Mouse (Mus musculus): Measurements from ENCODE around the gene Kif5a. TPM values are rescaled to one million over a fixed set of nuclear protein-coding genes. Genes with fewer than 3 reads are reported as not detected.

Gene Kif5a
- polyA plus RNA-seq, 1 experiment: 0.29 TPM

GRCm38 (mm10) chr10:127286730-127287129, 23.6 kb upstream of the Kif5a start:
- peak overlapping the region; percentile 52 for H3ac ChIP-seq (ENCODE audit: control insufficient read depth, insufficient read length, low read depth)
- no peak overlapping the region for H3K4me3 ChIP-seq (ENCODE audit: insufficient read depth, poor library complexity, severe bottlenecking)
- TF ChIP-seq CTCF (IDR thresholded peaks at IDR 0.05; ENCODE audit: control insufficient read depth, insufficient read depth, insufficient read length): no peak
- peaks cover 31% of the 10 kb centered on the region for H3K79me3 ChIP-seq (ENCODE audit: low read depth)
- no peaks in the 10 kb centered on the region for H3K27me3 ChIP-seq (ENCODE audit: control insufficient read depth, insufficient read depth, insufficient read length)
- peaks cover 40% of the 10 kb centered on the region for H3K79me2 ChIP-seq (ENCODE audit: control insufficient read depth, insufficient read depth)
- peaks cover 42% of the 10 kb centered on the region for H3K36me3 ChIP-seq (ENCODE audit: control insufficient read depth, insufficient read depth)

- Histone ChIP-seq H3K4me3 (ENCODE audit: insufficient read depth, poor library complexity, severe bottlenecking) (no peak overlapping the region), H3K79me3 (ENCODE audit: low read depth) (peaks cover 25% of the 10 kb centered on the region)
Measured at GRCm38 (mm10) chr10:127286194-127286593, 23.0 kb upstream of the Kif5a start.

GRCm38 (mm10) chr10:127285644-127286043, 22.5 kb upstream of the Kif5a start:
- H3ac ChIP-seq (ENCODE audit: control insufficient read depth, insufficient read length, low read depth): no peak overlapping the region
- peaks cover 30% of the 10 kb centered on the region for H3K79me2 ChIP-seq (ENCODE audit: control insufficient read depth, insufficient read depth)
- no peak overlapping the region for H3K4me3 ChIP-seq (ENCODE audit: insufficient read depth, poor library complexity, severe bottlenecking)
- TF ChIP-seq MYOG (IDR thresholded peaks at IDR 0.05; ENCODE audit: control insufficient read depth, extremely low read depth, insufficient read length) (no peak), MYOD1 (IDR thresholded peaks at IDR 0.05; ENCODE audit: control insufficient read depth, insufficient read length, low read depth) (no peak), FOSL1 (IDR thresholded peaks at IDR 0.05; ENCODE audit: insufficient read depth, low read length, poor library complexity, severe bottlenecking) (no peak), MAX (IDR thresholded peaks at IDR 0.05) (no peak), CTCF (IDR thresholded peaks at IDR 0.05; ENCODE audit: control insufficient read depth, insufficient read depth, insufficient read length) (no peak), USF1 (IDR thresholded peaks at IDR 0.05; ENCODE audit: low read depth) (no peak), CEBPB (IDR thresholded peaks at IDR 0.05; ENCODE audit: low read depth) (no peak)
- no peaks in the 10 kb centered on the region for H3K27me3 ChIP-seq (ENCODE audit: control insufficient read depth, insufficient read depth, insufficient read length)
- peaks cover 52% of the 10 kb centered on the region for H3K36me3 ChIP-seq (ENCODE audit: control insufficient read depth, insufficient read depth)
- peaks cover 22% of the 10 kb centered on the region for H3K79me3 ChIP-seq (ENCODE audit: low read depth)

More at GRCm38 (mm10) chr10:127286194-127286593, 23.0 kb upstream of the Kif5a start:
- peaks cover 34% of the 10 kb centered on the region for H3K79me2 ChIP-seq (ENCODE audit: control insufficient read depth, insufficient read depth)
- TF ChIP-seq FOSL1 (IDR thresholded peaks at IDR 0.05; ENCODE audit: insufficient read depth, low read length, poor library complexity, severe bottlenecking) (no peak), MYOG (IDR thresholded peaks at IDR 0.05; ENCODE audit: control insufficient read depth, extremely low read depth, insufficient read length) (no peak), CTCF (IDR thresholded peaks at IDR 0.05; ENCODE audit: control insufficient read depth, insufficient read depth, insufficient read length) (no peak), CEBPB (IDR thresholded peaks at IDR 0.05; ENCODE audit: low read depth) (no peak), MAX (IDR thresholded peaks at IDR 0.05) (no peak), USF1 (IDR thresholded peaks at IDR 0.05; ENCODE audit: low read depth) (no peak), MYOD1 (IDR thresholded peaks at IDR 0.05; ENCODE audit: control insufficient read depth, insufficient read length, low read depth) (no peak)
- no peaks in the 10 kb centered on the region for H3K27me3 ChIP-seq (ENCODE audit: control insufficient read depth, insufficient read depth, insufficient read length)
- H3K36me3 ChIP-seq (ENCODE audit: control insufficient read depth, insufficient read depth): peaks cover 47% of the 10 kb centered on the region
- no peak overlapping the region for H3ac ChIP-seq (ENCODE audit: control insufficient read depth, insufficient read length, low read depth)

GRCm38 (mm10) chr10:127284724-127285500, 21.8 kb upstream of the Kif5a start:
- no peak overlapping the region for H3K4me3 ChIP-seq (ENCODE audit: insufficient read depth, poor library complexity, severe bottlenecking)
- peaks cover 60% of the 10 kb centered on the region for H3K36me3 ChIP-seq (ENCODE audit: control insufficient read depth, insufficient read depth)
- H3K27me3 ChIP-seq (ENCODE audit: control insufficient read depth, insufficient read depth, insufficient read length): no peaks in the 10 kb centered on the region
- H3K79me3 ChIP-seq (ENCODE audit: low read depth): peaks cover 22% of the 10 kb centered on the region
- no peak overlapping the region for H3ac ChIP-seq (ENCODE audit: control insufficient read depth, insufficient read length, low read depth)
- peaks cover 30% of the 10 kb centered on the region for H3K79me2 ChIP-seq (ENCODE audit: control insufficient read depth, insufficient read depth)
- TF ChIP-seq CTCF (IDR thresholded peaks at IDR 0.05; ENCODE audit: control insufficient read depth, insufficient read depth, insufficient read length) (no peak), MYOD1 (IDR thresholded peaks at IDR 0.05; ENCODE audit: control insufficient read depth, insufficient read length, low read depth) (no peak), CEBPB (IDR thresholded peaks at IDR 0.05; ENCODE audit: low read depth) (no peak), MYOG (IDR thresholded peaks at IDR 0.05; ENCODE audit: control insufficient read depth, extremely low read depth, insufficient read length) (no peak), MAX (IDR thresholded peaks at IDR 0.05) (no peak), FOSL1 (IDR thresholded peaks at IDR 0.05; ENCODE audit: insufficient read depth, low read length, poor library complexity, severe bottlenecking) (no peak), USF1 (IDR thresholded peaks at IDR 0.05; ENCODE audit: low read depth) (no peak)

- H3K4me3 ChIP-seq (ENCODE audit: insufficient read depth, poor library complexity, severe bottlenecking): no peak overlapping the region
- peaks cover 66% of the 10 kb centered on the region for H3K36me3 ChIP-seq (ENCODE audit: control insufficient read depth, insufficient read depth)
- no peak overlapping the region for H3ac ChIP-seq (ENCODE audit: control insufficient read depth, insufficient read length, low read depth)
- H3K79me2 ChIP-seq (ENCODE audit: control insufficient read depth, insufficient read depth): peaks cover 30% of the 10 kb centered on the region
- no peaks in the 10 kb centered on the region for H3K27me3 ChIP-seq (ENCODE audit: control insufficient read depth, insufficient read depth, insufficient read length)
- no peak for TF ChIP-seq USF1 (IDR thresholded peaks at IDR 0.05; ENCODE audit: low read depth)
- no peak for TF ChIP-seq FOSL1 (IDR thresholded peaks at IDR 0.05; ENCODE audit: insufficient read depth, low read length, poor library complexity, severe bottlenecking)
- TF ChIP-seq MYOG (IDR thresholded peaks at IDR 0.05; ENCODE audit: control insufficient read depth, extremely low read depth, insufficient read length): no peak
- no peak for TF ChIP-seq MYOD1 (IDR thresholded peaks at IDR 0.05; ENCODE audit: control insufficient read depth, insufficient read length, low read depth)
- TF ChIP-seq CTCF (IDR thresholded peaks at IDR 0.05; ENCODE audit: control insufficient read depth, insufficient read depth, insufficient read length): no peak
- TF ChIP-seq CEBPB (IDR thresholded peaks at IDR 0.05; ENCODE audit: low read depth): no peak
- H3K79me3 ChIP-seq (ENCODE audit: low read depth): peaks cover 22% of the 10 kb centered on the region
Measured at GRCm38 (mm10) chr10:127284105-127284622, 21.0 kb upstream of the Kif5a start.

Measured in C2C12 (cell line).